Mouse (Mus musculus) hindbrain, embryonic 14.5 days (tissue): Measurements from ENCODE around the gene Letm1. TPM values are rescaled to one million over a fixed set of nuclear protein-coding genes. Genes with fewer than 3 reads are reported as not detected.

ENCODE experiments used
- ATAC-seq: fragments of 200-750 bp; cut with Nextera tagmentation; 2 replicates; pipeline ENCODE4 v1.8.0; 2017; ENCODE audit warnings: moderate number of reproducible peaks, mild to moderate bottlenecking, moderate TSS enrichment, moderate library complexity; ENCODE audit not compliant: low FRiP score
- DNase-seq: peaks from one replicate; pipeline ENCODE4 v3.0.0-alpha.2; 2015; ENCODE audit warnings: low spot score
- H3K27ac ChIP-seq: fragments of 300-500 bp; sonication (generic); 2 replicates; pipeline ENCODE4 v1.5.1; 2014; ENCODE audit warnings: mild to moderate bottlenecking, moderate library complexity
- H3K27me3 ChIP-seq: fragments of 300-500 bp; sonication (generic); 2 replicates; pipeline ENCODE4 v1.6.1; 2014; ENCODE audit warnings: mild to moderate bottlenecking, low read length, mixed read lengths; ENCODE audit not compliant: control insufficient read depth, insufficient read depth
- H3K36me3 ChIP-seq: fragments of 300-500 bp; sonication (generic); replicated peaks from 2 replicates; pipeline ENCODE4 v1.6.1; 2014; ENCODE audit not compliant: control insufficient read depth, insufficient read depth
- H3K4me1 ChIP-seq: fragments of 300-500 bp; sonication (generic); replicated peaks from 2 replicates; pipeline ENCODE4 v1.6.1; 2014; ENCODE audit warnings: antibody characterized with exemption, low read length, mixed read lengths; ENCODE audit not compliant: control insufficient read depth, insufficient read depth
- H3K4me2 ChIP-seq: fragments of 300-500 bp; sonication (generic); replicated peaks from 2 replicates; pipeline ENCODE4 v1.6.1; 2014; ENCODE audit warnings: mild to moderate bottlenecking, moderate library complexity
- H3K4me3 ChIP-seq: fragments of 300-500 bp; sonication (generic); replicated peaks from 2 replicates; pipeline ENCODE4 v1.5.1; 2014; ENCODE audit warnings: mild to moderate bottlenecking, low read length
- H3K9ac ChIP-seq: fragments of 300-500 bp; sonication (generic); 2 replicates; pipeline ENCODE4 v1.6.1; 2014
- H3K9me3 ChIP-seq: fragments of 300-500 bp; sonication (generic); 2 replicates; pipeline ENCODE4 v1.6.1; 2016; ENCODE audit warnings: low read length; ENCODE audit not compliant: control insufficient read depth
- WGBS: fragments of 180-500 bp; shearing (Covaris S2); extraction: QIAGEN DNeasy Blood & Tissue Kit; methylation state at CpG from one replicate; pipeline ENCODE4 v1.1.7; 2014; 5-methylcytosine and 5-hydroxymethylcytosine counted together
- polyA plus RNA-seq: library from polyadenylated mRNA; unstranded; fragments of >200 nt; fragmentation: Nextera tagmentation; extraction: Ambion mirVana; gene quantifications from 2 replicates; pipeline ENCODE4 v1.2.1, GENCODE M21; 2014

The Letm1 gene
- polyA plus RNA-seq, 1 experiment from 2014 or later = 73.3 TPM

DNA sequence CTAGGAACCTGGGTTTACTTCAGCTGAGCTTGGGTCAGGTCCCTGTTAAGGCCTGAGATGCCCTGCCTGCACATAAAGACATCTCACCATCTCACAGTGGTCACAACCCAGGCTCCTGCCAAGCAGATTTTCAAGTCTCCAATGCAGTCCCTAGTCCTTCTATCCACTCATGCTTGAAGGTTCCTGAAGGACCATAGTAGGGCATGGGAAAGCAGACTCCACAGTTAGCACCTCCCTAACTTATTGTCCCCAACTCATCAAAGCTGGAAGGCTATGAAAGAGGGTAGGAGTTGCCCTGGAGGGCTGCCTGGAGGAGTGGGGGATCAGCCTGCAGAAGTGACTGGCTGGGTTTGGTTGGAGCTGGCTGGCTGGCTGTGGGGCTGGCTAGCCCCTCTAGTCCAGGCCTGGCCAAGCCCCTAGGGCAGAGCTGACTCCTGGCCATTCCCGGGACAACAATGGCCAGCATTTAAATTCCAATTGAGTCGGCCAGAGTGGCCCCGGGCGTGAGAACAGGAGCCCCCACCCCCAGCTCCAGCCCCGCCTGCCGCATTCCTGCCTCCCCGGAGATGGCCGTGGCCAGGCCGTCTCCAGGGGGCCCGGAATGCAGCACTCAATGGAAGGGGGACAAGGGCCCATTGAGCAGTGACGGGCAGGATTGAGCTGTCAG lies 77.5 kb downstream of the Letm1 start:
- H3K9ac ChIP-seq = no peak overlapping the region
- no peak overlapping the region for H3K4me3 ChIP-seq
- peak; percentile 41 for DNase-seq
- 0 out of 2 replicates have a peak overlapping the region, but pooled peaks have one; percentile 38 for H3K27ac ChIP-seq
- no peaks in the 10 kb centered on the region for H3K9me3 ChIP-seq
- H3K36me3 ChIP-seq = no peaks in the 10 kb centered on the region
- H3K27me3 ChIP-seq = no peaks in the 10 kb centered on the region
- H3K4me1 ChIP-seq = 0 out of 2 replicates have a peak, but pooled peaks cover 12% of the 10 kb centered on the region
- WGBS = 6% methylated on average over 11 of the region's 11 CpGs
- no peak overlapping the region for H3K4me2 ChIP-seq
- ATAC-seq = peak; percentile 87

DNA sequence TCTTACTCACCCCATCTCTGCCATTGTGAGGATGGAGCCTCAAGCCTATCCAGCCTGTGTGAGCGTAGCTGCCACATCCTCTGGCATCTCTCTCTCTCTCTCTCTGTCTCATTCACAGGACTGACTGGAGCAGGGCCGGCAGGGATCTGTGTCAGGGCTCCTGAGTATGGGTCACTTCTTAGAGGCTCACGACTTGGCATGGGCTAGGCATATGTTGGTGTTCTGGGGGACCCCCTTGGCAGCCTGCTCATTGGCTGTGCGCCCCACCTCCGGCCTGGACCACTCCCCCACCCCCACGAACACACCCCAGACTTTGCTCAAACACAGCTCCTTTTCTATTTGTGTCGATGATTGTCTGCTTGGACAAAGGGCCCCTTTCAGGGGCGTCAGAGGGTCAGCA lies 78.6 kb downstream of the Letm1 start:
- no peak overlapping the region for H3K4me3 ChIP-seq
- H3K27ac ChIP-seq = no peak overlapping the region
- WGBS = 16% methylated on average over 8 of the region's 8 CpGs
- H3K9ac ChIP-seq = no peak overlapping the region
- no peaks in the 10 kb centered on the region for H3K27me3 ChIP-seq
- DNase-seq (peak; percentile 34), ATAC-seq (peak; percentile 60; the same call in 1 of the 2 replicates)
- H3K9me3 ChIP-seq = no peaks in the 10 kb centered on the region
- no peak overlapping the region for H3K4me2 ChIP-seq
- H3K36me3 ChIP-seq = no peaks in the 10 kb centered on the region
- 0 out of 2 replicates have a peak, but pooled peaks cover 19% of the 10 kb centered on the region for H3K4me1 ChIP-seq

- Histone ChIP-seq H3K9ac (no peak overlapping the region), H3K4me3 (no peak overlapping the region), H3K4me2 (no peak overlapping the region), H3K27ac (no peak overlapping the region), H3K36me3 (no peaks in the 10 kb centered on the region), H3K9me3 (no peaks in the 10 kb centered on the region), H3K27me3 (peaks cover 10% of the 10 kb centered on the region; the same call in 1 of the 2 replicates), H3K4me1 (peaks cover 28% of the 10 kb centered on the region; the same call in 1 of the 2 replicates)
- 79% methylated on average over 11 of the region's 11 CpGs for WGBS
- ATAC-seq (no peak), DNase-seq (no peak)
These were observed 80.8 kb downstream of the Letm1 start for GRCm38 (mm10) chr5:33701832-33702231.

- Histone ChIP-seq H3K4me3 (no peak overlapping the region), H3K9me3 (no peaks in the 10 kb centered on the region), H3K4me1 (peaks cover 27% of the 10 kb centered on the region), H3K27ac (no peak overlapping the region), H3K4me2 (no peak overlapping the region), H3K27me3 (peaks cover 27% of the 10 kb centered on the region), H3K36me3 (no peaks in the 10 kb centered on the region), H3K9ac (no peak overlapping the region)
- 49% methylated on average over 13 of the region's 13 CpGs for WGBS
- ATAC-seq (no peak), DNase-seq (no peak)
These were observed 82.6 kb downstream of the Letm1 start for GRCm38 (mm10) chr5:33700010-33700409.

GRCm38 (mm10) chr5:33698669-33699068 lies 83.9 kb downstream of the Letm1 start:
- WGBS = 74% methylated on average over 5 of the region's 5 CpGs
- Histone ChIP-seq H3K4me3 (no peak overlapping the region), H3K4me1 (peaks cover 31% of the 10 kb centered on the region), H3K27ac (no peak overlapping the region), H3K9me3 (no peaks in the 10 kb centered on the region), H3K36me3 (no peaks in the 10 kb centered on the region), H3K27me3 (peaks cover 39% of the 10 kb centered on the region), H3K9ac (no peak overlapping the region), H3K4me2 (no peak overlapping the region)
- DNase-seq (no peak), ATAC-seq (no peak)

DNA sequence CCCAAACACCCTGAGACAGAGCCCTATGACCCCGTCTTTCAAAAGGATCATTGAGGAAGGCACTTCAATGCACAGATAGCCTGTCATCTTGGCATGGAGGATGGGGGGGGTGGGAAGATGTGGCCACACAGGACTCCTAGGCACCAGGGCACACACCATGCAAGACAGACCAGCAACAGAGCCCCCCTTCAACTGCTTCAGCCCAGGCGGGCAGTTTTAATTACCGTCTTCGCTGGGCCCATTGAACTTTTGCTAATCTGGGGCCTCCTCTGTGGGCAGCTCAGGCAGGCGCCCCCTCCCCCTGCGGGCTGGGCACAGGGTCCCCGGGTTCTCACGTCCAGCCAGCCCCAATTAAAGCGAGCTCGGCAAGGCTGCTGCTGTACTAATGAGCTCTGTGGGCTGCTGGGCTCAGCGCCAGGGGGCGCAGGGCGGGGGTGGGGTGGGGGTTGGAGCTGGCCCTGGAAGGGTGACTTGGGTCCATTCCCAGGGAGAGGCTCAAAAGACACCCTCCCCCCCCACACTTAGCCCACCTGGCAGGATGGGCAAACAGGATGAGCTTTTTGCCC lies 84.6 kb downstream of the Letm1 start:
- no peaks in the 10 kb centered on the region for H3K36me3 ChIP-seq
- no peak overlapping the region for H3K9ac ChIP-seq
- peaks cover 31% of the 10 kb centered on the region for H3K4me1 ChIP-seq
- no peak overlapping the region for H3K27ac ChIP-seq
- H3K9me3 ChIP-seq = no peaks in the 10 kb centered on the region
- WGBS = 6% methylated on average over 13 of the region's 13 CpGs
- H3K27me3 ChIP-seq = peaks cover 40% of the 10 kb centered on the region
- ATAC-seq = peak; percentile 66
- no peak overlapping the region for H3K4me3 ChIP-seq
- no peak overlapping the region for H3K4me2 ChIP-seq
- peak; percentile 51 for DNase-seq

GRCm38 (mm10) chr5:33697534-33697933 lies 85.1 kb downstream of the Letm1 start:
- Histone ChIP-seq H3K27ac (no peak overlapping the region), H3K9ac (no peak overlapping the region), H3K4me1 (peaks cover 35% of the 10 kb centered on the region), H3K9me3 (no peaks in the 10 kb centered on the region), H3K4me2 (no peak overlapping the region), H3K4me3 (no peak overlapping the region), H3K36me3 (no peaks in the 10 kb centered on the region), H3K27me3 (peaks cover 45% of the 10 kb centered on the region)
- ATAC-seq = no peak
- no peak for DNase-seq
- WGBS = 25% methylated on average over 1 of the region's 1 CpGs

DNA sequence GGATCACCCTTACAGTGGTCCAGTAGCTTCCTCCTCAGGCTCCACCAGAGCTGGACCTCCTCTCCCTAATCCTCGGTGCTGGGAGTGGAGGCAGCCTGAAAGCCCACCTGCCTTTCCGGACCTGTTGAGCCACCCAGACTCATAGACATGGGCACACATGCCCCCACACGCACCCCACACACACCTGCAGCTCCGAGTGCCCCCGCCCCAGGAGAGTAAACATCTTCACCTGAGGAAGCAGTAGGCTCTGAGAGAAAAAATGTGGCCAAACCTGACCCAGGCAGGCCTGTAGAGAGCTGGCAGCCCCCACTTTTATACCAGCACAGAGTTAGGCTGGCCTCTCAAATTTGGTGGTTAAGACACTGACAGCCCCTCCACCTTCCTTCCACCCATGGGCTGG lies 86.2 kb downstream of the Letm1 start:
- ATAC-seq = no peak
- Histone ChIP-seq H3K27ac (no peak overlapping the region), H3K9ac (no peak overlapping the region), H3K4me3 (no peak overlapping the region), H3K4me2 (no peak overlapping the region), H3K4me1 (peaks cover 37% of the 10 kb centered on the region), H3K36me3 (no peaks in the 10 kb centered on the region), H3K9me3 (no peaks in the 10 kb centered on the region), H3K27me3 (peaks cover 45% of the 10 kb centered on the region)
- WGBS = 62% methylated on average over 5 of the region's 5 CpGs
- no peak for DNase-seq

DNA sequence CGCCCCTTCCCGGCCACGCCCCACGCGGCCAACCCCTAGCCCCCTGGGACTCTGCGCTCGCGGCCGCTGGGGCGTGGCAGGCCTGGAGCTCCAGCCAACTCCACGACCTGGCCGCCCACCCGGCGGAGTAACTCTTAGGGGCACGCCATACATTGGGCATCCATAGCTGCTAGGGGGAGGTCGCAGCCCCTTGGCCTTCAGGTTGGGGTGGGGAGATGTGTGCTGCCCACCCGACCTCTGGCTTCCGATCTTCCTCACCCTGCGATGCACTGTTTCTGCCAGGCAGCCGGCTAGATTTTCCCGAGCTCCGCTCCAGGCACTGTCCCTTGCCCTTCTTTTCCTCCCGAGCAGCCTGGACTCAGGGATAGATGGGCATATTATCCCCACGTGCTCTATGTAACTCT lies 86.9 kb downstream of the Letm1 start:
- Histone ChIP-seq H3K4me1 (peaks cover 37% of the 10 kb centered on the region), H3K4me2 (peak overlapping the region; percentile 81), H3K9me3 (no peaks in the 10 kb centered on the region), H3K36me3 (no peaks in the 10 kb centered on the region), H3K27me3 (peaks cover 45% of the 10 kb centered on the region), H3K27ac (no peak overlapping the region), H3K4me3 (peak overlapping the region; percentile 39), H3K9ac (peak overlapping the region; percentile 57)
- DNase-seq (no peak), ATAC-seq (no peak)
- WGBS = 2% methylated on average over 23 of the region's 24 CpGs
